Mouse (Mus musculus) layer of hippocampus, adult 2 months (tissue): Measurements from ENCODE around the gene Olfr181. TPM values are rescaled to one million over a fixed set of nuclear protein-coding genes. Genes with fewer than 3 reads are reported as not detected.
A peak's percentile ranks its signal among the peaks of the same experiment; 100 is the strongest.

ENCODE experiments used
- DNase-seq, 2 experiments: peaks; one replicate each; pipeline ENCODE4 v3.0.0; 2022; ENCODE audit warnings: low spot score in 2 of 2
- H3K27ac ChIP-seq: fragments of 200-600 bp; 2 replicates; pipeline ENCODE4 v1.8.1; 2022
- H3K4me3 ChIP-seq: fragments of 200-600 bp; 2 replicates; pipeline ENCODE4 v1.8.1; 2022; ENCODE audit warnings: mild to moderate bottlenecking
- CTCF ChIP-seq: fragments of 200-600 bp; conservative IDR thresholded peaks from 2 replicates; pipeline ENCODE4 v1.8.1; 2022; ENCODE audit warnings: antibody characterized with exemption, mild to moderate bottlenecking, moderate library complexity
- long read RNA-seq, 2 experiments: library from polyadenylated mRNA; stranded (forward); transcript quantifications; one replicate each; pipeline ENCODE4 v2.0.0; 2021; ENCODE audit warnings: borderline mapping rate in 2 of 2
- total RNA-seq, 2 experiments: library from RNA; stranded (reverse); gene quantifications; 2 replicates each; pipeline ENCODE4 v1.2.3; 2021

The Olfr181 gene
- total RNA-seq: not detected
- long read RNA-seq, experiment 1: 0 reads
- long read RNA-seq, experiment 2: 0 reads

- no peak within 1 kb of the TSS for H3K27ac ChIP-seq
- no peak for TF ChIP-seq CTCF
- no peak for DNase-seq
- H3K4me3 ChIP-seq: no peak within 1 kb of the TSS
These were observed at the start of gene Olfr181 for GRCm38 (mm10) chr16:58928655-58929054. Gene Olfr181, minus strand, starts transcription at chr16:58928755.

GRCm38 (mm10) chr16:58929292-58929691 lies 737 bp upstream of the Olfr181 start, which contains the start of gene Olfr180:
Gene Olfr180, minus strand, starts transcription at chr16:58929392.
- DNase-seq: no peak
- no peak within 1 kb of the TSS for H3K4me3 ChIP-seq

GRCm38 (mm10) chr16:58891963-58892362 lies 36.6 kb downstream of the Olfr181 start, which contains the start of gene Olfr178:
Gene Olfr178, minus strand, starts transcription at chr16:58892063.
- no peak within 1 kb of the TSS for H3K4me3 ChIP-seq
- no peak within 1 kb of the TSS for H3K27ac ChIP-seq
- no peak for TF ChIP-seq CTCF
- DNase-seq: no peak

More at GRCm38 (mm10) chr16:58929292-58929691, 737 bp upstream of the Olfr181 start, which contains the start of gene Olfr180:
- no peak for TF ChIP-seq CTCF
- H3K27ac ChIP-seq: no peak within 1 kb of the TSS

- Histone ChIP-seq H3K4me3 (no peak overlapping the region), H3K27ac (no peak overlapping the region)
- no peak for TF ChIP-seq CTCF
- peak in 1 of 2 experiments; percentile 3 for DNase-seq
These were observed 44.1 kb downstream of the Olfr181 start for GRCm38 (mm10) chr16:58884416-58884815.

Other genes with a start within 250 kb of the Olfr181 start
- not detected for gene Gpr15, start 209.7 kb downstream of the Olfr181 start, total RNA-seq
- gene Cldnd1, start 200.8 kb downstream of the Olfr181 start, total RNA-seq: 10 to 100 TPM; 86.0 to 92.5 TPM
- gene Olfr172, start 165.6 kb downstream of the Olfr181 start, total RNA-seq: not detected
- gene Olfr173, start 128.5 kb downstream of the Olfr181 start, total RNA-seq: not detected
- gene Olfr175-ps1, start 102.0 kb downstream of the Olfr181 start, total RNA-seq: not detected
- not detected for gene Olfr177, start 54.0 kb downstream of the Olfr181 start, total RNA-seq
- not detected for gene Olfr178, start 36.7 kb downstream of the Olfr181 start, total RNA-seq
- gene Olfr180, start 637 bp upstream of the Olfr181 start, total RNA-seq: not detected
- not detected for gene Olfr183, start 66.6 kb upstream of the Olfr181 start, total RNA-seq
- not detected for gene Olfr186, start 101.5 kb upstream of the Olfr181 start, total RNA-seq
- gene Olfr187, start 111.0 kb upstream of the Olfr181 start, total RNA-seq: not detected
- gene Olfr190, start 149.2 kb upstream of the Olfr181 start, total RNA-seq: not detected
- gene Olfr191, start 161.1 kb upstream of the Olfr181 start, total RNA-seq: not detected
- gene Olfr193, start 183.1 kb upstream of the Olfr181 start, total RNA-seq: not detected
- not detected for gene Olfr194, start 192.3 kb upstream of the Olfr181 start, total RNA-seq
- gene Olfr195, start 218.3 kb upstream of the Olfr181 start, total RNA-seq: not detected
- gene Olfr196, start 241.7 kb upstream of the Olfr181 start, total RNA-seq: not detected